Comparison of ENCODE assay signal across 10 mouse cellular contexts in genomic region chr7:141123517-141123856, GRCm38 (mm10). TPM values are rescaled to one million over a fixed set of nuclear protein-coding genes. Genes with fewer than 3 reads are reported as not detected.
A peak's percentile ranks its signal among the peaks of the same experiment; 100 is the strongest.
DNase-seq lines count a peak whose midpoint lies in the region; ATAC-seq and TF ChIP-seq lines count a peak whose summit lies in the region.
"Had no signal": no experiment of that assay in that cellular context is flagged by ENCODE, and none has a peak within 500 bp of the region (broad histone marks: within the 10 kb centered on the region; RNA-seq: fewer than 3 reads in every experiment).

No protein-coding gene starts in this region.

- H3K4me1 ChIP-seq in heart, postnatal 0 days (ENCODE audit: control insufficient read depth, insufficient read depth) = 0 out of 2 replicates have a peak, but pooled peaks cover 7% of the 10 kb centered on the region
- no peaks in the 10 kb centered on the region for H3K4me1 ChIP-seq in hindbrain, embryonic 11.5 days (replicated peaks; ENCODE audit: control insufficient read depth, insufficient read depth, low read length)
- no peaks in the 10 kb centered on the region for H3K4me1 ChIP-seq in midbrain, embryonic 11.5 days (ENCODE audit: control insufficient read depth, insufficient read depth, low read length)

- TF ChIP-seq EP300 in heart, postnatal 0 days (IDR thresholded peaks at IDR 0.05; ENCODE audit: low read depth) = no peak

- no peak for TF ChIP-seq CTCF in heart, postnatal 0 days (IDR thresholded peaks at IDR 0.05; ENCODE audit: low read depth)

- no peaks in the 10 kb centered on the region for H3K9me3 ChIP-seq in heart, postnatal 0 days (replicated peaks; ENCODE audit: control insufficient read depth, low read length)
- no peaks in the 10 kb centered on the region for H3K9me3 ChIP-seq in hindbrain, embryonic 11.5 days (ENCODE audit: control insufficient read depth, low read length)
- no peaks in the 10 kb centered on the region for H3K9me3 ChIP-seq in midbrain, embryonic 11.5 days (ENCODE audit: control insufficient read depth, low read length)

- H3K27me3 ChIP-seq in heart, postnatal 0 days (ENCODE audit: control insufficient read depth, insufficient read depth, low read length) = no peaks in the 10 kb centered on the region
- H3K27me3 ChIP-seq in hindbrain, embryonic 11.5 days (ENCODE audit: control insufficient read depth, insufficient read depth, low read length) = no peaks in the 10 kb centered on the region
- no peaks in the 10 kb centered on the region for H3K27me3 ChIP-seq in midbrain, embryonic 11.5 days (ENCODE audit: control insufficient read depth, insufficient read depth, low read length)
- H3K27me3 ChIP-seq: Patski had no signal

- peak overlapping the region; percentile 41; the same call in 1 of the 2 replicates for H3K9ac ChIP-seq in heart, postnatal 0 days (replicated peaks; ENCODE audit: low read depth, low read length)
- peak overlapping the region; percentile 72 for H3K9ac ChIP-seq in hindbrain, embryonic 11.5 days (ENCODE audit: low read depth, low read length)
- H3K9ac ChIP-seq in midbrain, embryonic 11.5 days (ENCODE audit: low read length) = peak overlapping the region; percentile 77

- ATAC-seq in heart, postnatal 0 days (ENCODE audit: insufficient read depth, low read depth) = no peak
- ATAC-seq in activated CD4-positive, CD25-positive, alpha-beta regulatory T cell, adult 4 months = peak; percentile 1
- ATAC-seq in hindbrain, embryonic 11.5 days (ENCODE audit: low FRiP score) = no peak; the same call in 1 of the 2 replicates
- ATAC-seq in midbrain, embryonic 11.5 days (ENCODE audit: low FRiP score) = no peak

- H3K4me2 ChIP-seq in heart, postnatal 0 days (ENCODE audit: low read depth, low read length) = peak overlapping the region; percentile 64
- peak overlapping the region; percentile 63 for H3K4me2 ChIP-seq in hindbrain, embryonic 11.5 days (replicated peaks; ENCODE audit: low read depth, low read length)
- H3K4me2 ChIP-seq in midbrain, embryonic 11.5 days = peak overlapping the region; percentile 68

- peak overlapping the region; percentile 56 for H3K4me3 ChIP-seq in heart, postnatal 0 days (ENCODE audit: low read depth, low read length)
- peak overlapping the region; percentile 57 for H3K4me3 ChIP-seq in hindbrain, embryonic 11.5 days (ENCODE audit: low read depth, low read length)
- peak overlapping the region; percentile 54 for H3K4me3 ChIP-seq in midbrain, embryonic 11.5 days (ENCODE audit: low read depth, low read length)

- peak overlapping the region; percentile 81 for H3K27ac ChIP-seq in heart, postnatal 0 days (ENCODE audit: low read depth)
- peak overlapping the region; percentile 70 for H3K27ac ChIP-seq in hindbrain, embryonic 11.5 days (ENCODE audit: low read depth, low read length)
- H3K27ac ChIP-seq in midbrain, embryonic 11.5 days (ENCODE audit: low read depth, low read length) = peak overlapping the region; percentile 78

- no peak for DNase-seq in heart, postnatal 0 days (ENCODE audit: low spot score)
- no peak for DNase-seq in heart, adult 18-20 months
- DNase-seq in hindbrain, embryonic 11.5 days (ENCODE audit: low spot score) = no peak
- no peak for DNase-seq in midbrain, embryonic 11.5 days (ENCODE audit: low spot score, missing footprints)
- DNase-seq in gastrocnemius, adult 8-10 months (ENCODE audit: low spot score in 2 of 2) = no peak
- DNase-seq in right cerebral cortex, postnatal 36 days (ENCODE audit: low spot score in 2 of 2) = no peak
- DNase-seq in ovary, postnatal 10 days (ENCODE audit: low spot score) = no peak

- WGBS in heart, postnatal 0 days = 2% methylated on average over 15 of the region's 15 CpGs
- 4% methylated on average over 15 of the region's 15 CpGs for WGBS in hindbrain, embryonic 11.5 days
- 5% methylated on average over 15 of the region's 15 CpGs for WGBS in midbrain, embryonic 11.5 days

- H3K36me3 ChIP-seq in heart, postnatal 0 days (replicated peaks; ENCODE audit: control insufficient read depth, insufficient read depth, low read length) = no peaks in the 10 kb centered on the region
- no peaks in the 10 kb centered on the region for H3K36me3 ChIP-seq in hindbrain, embryonic 11.5 days (ENCODE audit: control insufficient read depth, insufficient read depth, low read length)
- H3K36me3 ChIP-seq in midbrain, embryonic 11.5 days (ENCODE audit: control insufficient read depth, insufficient read depth, low read length) = no peaks in the 10 kb centered on the region

RNA-seq across cellular contexts. Expression of gene Ptdss2, which starts 1.3 kb away (rescaled TPM):
- 22.3 and 35.5 TPM in 2 replicates for total RNA-seq in heart, postnatal 0 days (2014; rRNA removed; ENCODE audit: low replicate concordance)
- 54.8 and 56.9 TPM in 2 replicates for polyA plus RNA-seq in heart, postnatal 0 days (2015; fragmentation: Nextera tagmentation; extraction: Ambion mirVana)
- total RNA-seq in heart, adult 18-20 months (2021) = 10 to 100 TPM; 28.1 to 30.3 TPM
- polyA plus RNA-seq in activated CD4-positive, CD25-positive, alpha-beta regulatory T cell, adult 4 months (2017; shearing (Covaris generic)) = 1 to 10 TPM; 5.2 to 5.3 TPM
- 65.2 and 73.5 TPM in 2 replicates for polyA plus RNA-seq in hindbrain, embryonic 11.5 days (2014; fragmentation: Nextera tagmentation; extraction: Ambion mirVana)
- 68.6 and 70.7 TPM in 2 replicates for polyA plus RNA-seq in midbrain, embryonic 11.5 days (2014; fragmentation: Nextera tagmentation; extraction: Ambion mirVana)
- 10 to 100 TPM; 18.6 to 26.4 (median 22.0) TPM for total RNA-seq in gastrocnemius, adult 8-10 months (2022)

RNA-seq across cellular contexts. Expression of gene Ano9, which starts 5.9 kb away (rescaled TPM):
- total RNA-seq in heart, postnatal 0 days (2014; rRNA removed; ENCODE audit: low replicate concordance) = not detected in 2 replicates
- 0.04 and 0.07 TPM in 2 replicates for polyA plus RNA-seq in heart, postnatal 0 days (2015; fragmentation: Nextera tagmentation; extraction: Ambion mirVana)
- not detected for total RNA-seq in heart, adult 18-20 months (2021)
- polyA plus RNA-seq in activated CD4-positive, CD25-positive, alpha-beta regulatory T cell, adult 4 months (2017; shearing (Covaris generic)) = not detected
- 0.48 and 0.70 TPM in 2 replicates for polyA plus RNA-seq in hindbrain, embryonic 11.5 days (2014; fragmentation: Nextera tagmentation; extraction: Ambion mirVana)
- polyA plus RNA-seq in midbrain, embryonic 11.5 days (2014; fragmentation: Nextera tagmentation; extraction: Ambion mirVana) = 0.12 TPM in 1 of 2 replicates, not detected in the other
- not detected for total RNA-seq in gastrocnemius, adult 8-10 months (2022)
- total RNA-seq: neutrophil, adult 5-6 weeks had no signal

RNA-seq across cellular contexts. Expression of gene Sigirr, which starts 23.1 kb away (rescaled TPM):
- total RNA-seq in heart, postnatal 0 days (2014; rRNA removed; ENCODE audit: low replicate concordance) = 10.3 and 16.8 TPM in 2 replicates
- polyA plus RNA-seq in heart, postnatal 0 days (2015; fragmentation: Nextera tagmentation; extraction: Ambion mirVana) = 4.2 and 5.1 TPM in 2 replicates
- total RNA-seq in heart, adult 18-20 months (2021) = 1 to 10 TPM; 4.2 to 4.7 TPM
- polyA plus RNA-seq in activated CD4-positive, CD25-positive, alpha-beta regulatory T cell, adult 4 months (2017; shearing (Covaris generic)) = 100 to 1,000 TPM; 163 to 179 TPM
- 1.0 and 2.1 TPM in 2 replicates for polyA plus RNA-seq in hindbrain, embryonic 11.5 days (2014; fragmentation: Nextera tagmentation; extraction: Ambion mirVana)
- 1.2 and 1.8 TPM in 2 replicates for polyA plus RNA-seq in midbrain, embryonic 11.5 days (2014; fragmentation: Nextera tagmentation; extraction: Ambion mirVana)
- 1 to 10 TPM; 1.4 to 1.6 (median 1.5) TPM for total RNA-seq in gastrocnemius, adult 8-10 months (2022)

RNA-seq across cellular contexts. Expression of gene Pkp3, which starts 45.5 kb away (rescaled TPM):
- 3.8 TPM in 1 of 2 replicates, not detected in the other for total RNA-seq in heart, postnatal 0 days (2014; rRNA removed; ENCODE audit: low replicate concordance)
- 0.19 and 0.20 TPM in 2 replicates for polyA plus RNA-seq in heart, postnatal 0 days (2015; fragmentation: Nextera tagmentation; extraction: Ambion mirVana)
- 1 to 10 TPM in 1 of 2 experiments, under 1 TPM in 1; 0.37 to 1.6 TPM for total RNA-seq in heart, adult 18-20 months (2021)
- polyA plus RNA-seq in activated CD4-positive, CD25-positive, alpha-beta regulatory T cell, adult 4 months (2017; shearing (Covaris generic)) = 100 to 1,000 TPM; 365 to 380 TPM
- polyA plus RNA-seq in hindbrain, embryonic 11.5 days (2014; fragmentation: Nextera tagmentation; extraction: Ambion mirVana) = 2.0 and 2.6 TPM in 2 replicates
- 0.82 and 0.84 TPM in 2 replicates for polyA plus RNA-seq in midbrain, embryonic 11.5 days (2014; fragmentation: Nextera tagmentation; extraction: Ambion mirVana)
- total RNA-seq in gastrocnemius, adult 8-10 months (2022) = not detected

RNA-seq across cellular contexts. Expression of gene Rnh1, which starts 49.2 kb away (rescaled TPM):
- 157 and 172 TPM in 2 replicates for total RNA-seq in heart, postnatal 0 days (2014; rRNA removed; ENCODE audit: low replicate concordance)
- 88.3 and 90.2 TPM in 2 replicates for polyA plus RNA-seq in heart, postnatal 0 days (2015; fragmentation: Nextera tagmentation; extraction: Ambion mirVana)
- 10 to 100 TPM; 71.5 to 77.6 TPM for total RNA-seq in heart, adult 18-20 months (2021)
- 100 to 1,000 TPM; 117 to 127 TPM for polyA plus RNA-seq in activated CD4-positive, CD25-positive, alpha-beta regulatory T cell, adult 4 months (2017; shearing (Covaris generic))
- 59.6 and 64.4 TPM in 2 replicates for polyA plus RNA-seq in hindbrain, embryonic 11.5 days (2014; fragmentation: Nextera tagmentation; extraction: Ambion mirVana)
- 54.6 and 56.7 TPM in 2 replicates for polyA plus RNA-seq in midbrain, embryonic 11.5 days (2014; fragmentation: Nextera tagmentation; extraction: Ambion mirVana)
- 10 to 100 TPM; 51.3 to 63.6 (median 53.6) TPM for total RNA-seq in gastrocnemius, adult 8-10 months (2022)

Comparison
In these comparisons a context has a peak if more than half of its experiments do, and no peak if none do; other contexts are left out.
1. RNA of gene Sigirr, which starts 23.1 kb away (polyA plus RNA-seq): 163 to 179 TPM in activated CD4-positive, CD25-positive, alpha-beta regulatory T cell, adult 4 months; 4.2 to 5.1 TPM in heart, postnatal 0 days, 1.2 to 1.8 TPM in midbrain, embryonic 11.5 days and 1.0 to 2.1 TPM in hindbrain, embryonic 11.5 days; every median in the first group is over 10 times any median in the second.
2. Peak in every context shown above with its lines, with median percentiles within 50 percentile points of each other: H3K27ac ChIP-seq, H3K4me2 ChIP-seq, H3K4me3 ChIP-seq and H3K9ac ChIP-seq.